Mouse (Mus musculus) 3134 (cell line): ENCODE measurements around the gene 1700049E17Rik2.
"Not testable (repeated sequence)": the region's sequence is repeated elsewhere in the genome, so short reads cannot be mapped to it uniquely, and the experiment has no call there.

Source experiments
- DNase-seq: peaks from one replicate; pipeline ENCODE4 v3.0.0-alpha.2; 2011; ENCODE audit warnings: low spot score; ENCODE audit not compliant: insufficient read length; ENCODE audit errors: extremely low read depth

1700049E17Rik2 gene

DNA sequence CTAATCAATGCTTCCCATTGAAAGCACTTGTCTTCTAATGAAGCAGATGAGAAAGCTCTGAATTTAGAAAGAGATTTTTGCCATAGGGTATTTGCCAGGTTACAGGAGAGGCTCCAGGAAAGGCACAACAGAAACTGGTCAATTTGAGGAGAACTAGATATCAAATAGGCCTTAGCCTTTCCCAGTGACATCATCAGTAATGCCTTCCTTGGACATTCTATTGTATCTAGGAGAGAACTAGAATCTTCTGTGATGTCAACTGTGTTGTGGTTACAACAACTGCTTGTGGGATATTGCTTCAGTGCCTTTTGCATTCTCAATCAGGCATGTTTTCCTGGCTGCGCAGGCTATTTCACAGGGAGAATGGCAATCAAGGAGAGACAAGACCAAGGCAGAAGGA is at the start of gene 1700049E17Rik2:
Gene 1700049E17Rik2 (plus strand): TSS at position 301 of the 400 bp plus-strand sequence.
- not testable (repeated sequence) for DNase-seq

- DNase-seq: not testable (repeated sequence)
These were observed 48.3 kb upstream of the 1700049E17Rik2 start for GRCm38 (mm10) chr14:41524695-41525094.

DNA sequence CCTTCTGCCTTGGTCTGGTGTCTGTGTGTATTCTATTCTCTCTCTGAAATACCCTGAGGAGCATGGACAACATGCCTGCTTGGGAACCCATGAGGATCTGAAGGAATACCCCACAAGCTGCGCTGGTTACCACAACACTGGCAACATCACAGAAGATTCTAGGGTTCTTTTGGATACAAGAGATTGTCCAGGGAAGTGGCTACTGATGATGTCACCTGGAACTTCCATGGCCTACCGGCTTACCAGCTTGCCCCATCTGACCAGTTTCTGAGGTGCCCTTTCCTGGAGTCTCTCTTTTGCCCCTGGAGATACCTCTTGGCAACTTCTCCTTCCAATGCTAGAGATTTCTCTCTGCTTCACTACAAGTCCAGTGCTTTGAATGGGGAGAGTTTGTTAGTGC is 17.5 kb upstream of the 1700049E17Rik2 start, which contains the start of gene Gm7970:
Gene Gm7970 (minus strand): TSS at position 101 of the 400 bp plus-strand sequence.
- DNase-seq: not testable (repeated sequence)

DNA sequence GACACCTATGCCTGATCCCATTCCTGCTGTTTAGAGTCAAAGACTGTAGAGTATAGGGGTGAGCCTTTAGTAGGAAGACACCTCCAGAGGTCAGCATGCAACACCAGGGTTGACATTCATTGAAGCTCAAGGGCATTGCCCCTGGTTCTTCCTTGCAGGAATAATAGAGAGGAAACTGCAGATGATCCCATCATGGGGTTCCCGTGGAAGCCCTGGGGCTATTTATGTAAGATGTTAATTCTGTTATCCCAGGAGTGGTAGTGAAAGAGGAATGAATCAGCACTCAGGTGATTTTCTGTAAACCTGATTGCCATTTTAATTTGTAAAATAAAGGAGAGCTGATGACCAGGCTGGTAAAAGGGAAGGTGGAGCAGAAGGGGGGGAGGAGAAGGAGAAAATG is 13.3 kb downstream of the 1700049E17Rik2 start:
- not testable (repeated sequence) for DNase-seq

GRCm38 (mm10) chr14:41600935-41601334 is 27.9 kb downstream of the 1700049E17Rik2 start:
- DNase-seq: not testable (repeated sequence)

GRCm38 (mm10) chr14:41610690-41611089 is 37.7 kb downstream of the 1700049E17Rik2 start:
- not testable (repeated sequence) for DNase-seq

DNA sequence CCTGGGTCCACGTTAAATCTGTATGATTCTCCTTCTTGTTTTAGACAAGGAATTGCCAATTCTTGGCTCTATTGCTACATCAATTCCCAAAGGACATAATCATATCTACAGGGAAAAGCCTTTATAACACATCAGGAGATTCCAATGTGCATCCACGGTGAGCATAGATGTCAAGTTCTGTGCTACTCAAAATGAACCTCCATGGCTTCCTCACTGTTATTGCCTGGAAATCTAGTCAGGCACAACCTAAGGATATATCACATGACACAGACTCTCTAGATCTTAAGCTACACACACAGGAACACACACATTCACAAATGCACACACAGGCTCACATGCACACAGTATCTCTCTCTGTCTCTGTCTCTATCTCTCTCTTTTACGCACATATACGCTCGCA is 49.5 kb downstream of the 1700049E17Rik2 start:
- not testable (repeated sequence) for DNase-seq

- DNase-seq: not testable (repeated sequence)
These were observed 51.5 kb downstream of the 1700049E17Rik2 start, which contains the start of gene Gm3072 for GRCm38 (mm10) chr14:41624512-41624911. Gene Gm3072 (minus strand): TSS chr14:41624612.

DNA sequence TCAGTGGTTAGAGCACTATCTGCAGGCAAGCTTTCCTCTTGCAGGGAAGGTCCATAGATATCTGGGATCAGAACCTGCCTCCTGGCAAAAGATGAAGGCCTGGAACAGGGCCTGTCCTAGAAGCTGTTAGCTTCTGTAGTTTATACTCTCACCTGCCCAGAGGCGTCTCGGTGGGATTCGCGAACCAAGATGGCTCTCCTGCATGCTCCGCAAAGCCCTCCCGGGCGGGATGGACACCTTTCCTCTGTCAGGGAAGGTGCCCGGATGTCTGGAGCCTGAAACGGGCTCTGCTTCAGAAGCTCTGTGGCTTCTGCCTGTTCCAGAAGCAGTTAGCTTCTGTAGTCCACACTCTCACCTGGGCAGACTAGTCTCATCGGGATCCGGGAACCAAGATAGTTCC is 57.1 kb downstream of the 1700049E17Rik2 start:
- peak; percentile 5 for DNase-seq
